Mouse (Mus musculus) adrenal gland, postnatal 36 days (tissue): ENCODE results near the gene Phox2a. TPM values are rescaled to one million over a fixed set of nuclear protein-coding genes. Genes with fewer than 3 reads are reported as not detected.

Source experiments
- DNase-seq, 2 experiments: peaks; one replicate each; pipeline ENCODE4 v3.0.0; 2021; ENCODE audit warnings: mixed read lengths in 1 of 2
- total RNA-seq, 2 experiments: library from RNA; stranded (reverse); gene quantifications; 2 replicates each; pipeline ENCODE4 v1.2.3; 2021

Gene Phox2a
- total RNA-seq, 2 experiments from 2014 or later = 17.3 to 19.4 TPM

DNA sequence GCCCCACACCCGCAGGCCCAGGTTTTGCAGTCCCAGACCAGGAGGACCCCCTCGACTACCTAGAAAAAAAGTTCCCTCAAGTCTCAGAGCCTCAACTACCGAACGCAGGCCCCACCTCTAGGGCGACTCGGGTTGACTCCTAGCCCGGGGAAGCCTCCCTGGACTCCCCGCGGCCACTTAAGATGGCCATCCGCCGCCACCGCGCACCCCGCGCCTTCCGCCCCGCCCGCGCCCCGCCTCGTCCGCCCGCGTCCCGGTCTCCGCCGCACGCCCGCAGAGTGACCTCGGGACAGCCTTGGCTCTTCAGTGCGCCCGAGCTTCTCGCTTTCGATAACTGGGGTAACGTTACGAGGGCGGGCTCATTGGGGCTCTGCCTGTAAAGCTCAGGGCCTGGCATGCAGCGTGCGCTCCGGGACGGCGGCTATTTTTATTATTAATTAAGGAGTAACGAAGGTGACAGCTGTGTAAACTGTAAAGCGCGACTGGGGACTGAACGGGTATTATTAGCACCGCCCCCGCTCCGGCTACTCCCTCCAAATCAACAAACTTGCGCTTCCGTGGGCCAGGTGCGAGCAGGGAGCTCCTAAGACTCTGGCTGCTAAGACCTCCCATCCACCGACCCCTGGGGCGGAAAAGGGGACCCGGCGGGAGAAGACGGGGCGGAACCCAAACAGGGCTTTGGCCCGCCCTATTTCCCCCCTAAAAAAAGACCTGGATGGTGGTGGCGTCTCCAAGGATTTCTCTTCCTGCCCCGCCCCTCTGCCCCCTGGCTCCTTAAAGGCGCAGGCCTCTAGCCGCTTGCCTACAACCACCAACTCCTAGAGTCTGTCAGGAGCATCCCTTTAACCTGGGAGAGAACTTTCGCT is 19.7 kb downstream of the Phox2a start, which contains the start of gene Inppl1:
Inppl1 (minus strand) TSS at position 624 of the 866 bp plus-strand sequence.
- DNase-seq = peak; percentile 94 to 96

DNA sequence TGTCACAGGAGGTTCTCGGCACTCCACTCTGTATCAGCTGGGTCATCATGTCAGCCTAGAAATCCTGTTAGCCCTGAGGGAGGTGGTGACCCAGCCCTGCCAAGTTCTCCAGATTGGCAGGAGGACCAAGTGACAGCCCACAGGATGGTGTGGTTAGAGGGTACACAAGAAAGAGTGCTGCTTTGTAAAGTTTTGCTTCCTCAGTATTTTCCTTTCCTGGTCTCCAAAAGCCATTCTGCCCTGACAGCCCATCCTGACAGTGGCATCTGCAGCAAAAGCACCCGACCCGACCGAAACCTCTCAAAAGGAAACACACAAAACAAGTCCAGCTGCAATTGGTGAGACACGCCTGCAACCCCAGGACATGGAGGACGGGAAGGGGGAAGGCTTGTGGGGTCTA is 26.1 kb downstream of the Phox2a start:
- DNase-seq = no peak

DNA sequence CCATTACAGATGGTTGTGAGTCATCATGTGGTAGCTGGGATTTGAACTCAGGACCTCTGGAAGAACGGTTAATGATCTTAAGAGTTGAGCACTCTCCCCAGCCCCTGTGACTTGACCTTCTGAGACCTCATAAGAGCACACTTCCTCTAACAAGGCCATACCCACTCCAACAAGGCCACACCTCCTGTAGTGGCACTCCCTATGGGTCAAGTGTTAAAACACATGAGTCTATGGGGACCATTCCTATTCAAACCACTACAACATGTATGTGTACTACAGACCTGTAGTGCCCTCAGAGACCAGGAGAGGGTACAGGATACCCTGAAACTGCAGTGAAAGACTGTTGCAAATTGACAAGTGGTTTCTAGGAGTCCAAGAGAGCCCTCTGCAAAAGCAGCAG is 29.8 kb downstream of the Phox2a start:
- DNase-seq = no peak

DNA sequence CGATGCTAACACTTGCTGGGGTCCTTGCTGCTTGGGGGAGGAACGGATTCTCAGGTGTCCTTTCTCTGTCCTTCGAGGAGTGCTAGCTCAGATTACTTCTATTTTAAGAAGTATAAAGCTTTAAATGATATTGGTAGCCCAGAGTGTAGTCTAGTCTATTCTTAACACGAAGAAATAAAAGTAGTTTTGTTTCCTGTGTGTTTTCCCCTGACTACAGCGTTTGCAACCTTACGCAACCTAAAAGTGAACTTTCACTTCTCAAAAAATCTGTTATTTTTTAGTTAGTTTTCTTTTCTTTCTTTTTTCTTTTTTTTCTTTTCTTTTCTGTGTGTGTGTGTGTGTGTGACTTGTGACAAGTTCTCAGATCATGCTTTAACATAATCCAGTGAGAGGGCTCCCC is 33.6 kb downstream of the Phox2a start:
- DNase-seq = no peak

GRCm38 (mm10) chr7:101852846-101853245 is 34.7 kb downstream of the Phox2a start:
- DNase-seq = no peak

DNA sequence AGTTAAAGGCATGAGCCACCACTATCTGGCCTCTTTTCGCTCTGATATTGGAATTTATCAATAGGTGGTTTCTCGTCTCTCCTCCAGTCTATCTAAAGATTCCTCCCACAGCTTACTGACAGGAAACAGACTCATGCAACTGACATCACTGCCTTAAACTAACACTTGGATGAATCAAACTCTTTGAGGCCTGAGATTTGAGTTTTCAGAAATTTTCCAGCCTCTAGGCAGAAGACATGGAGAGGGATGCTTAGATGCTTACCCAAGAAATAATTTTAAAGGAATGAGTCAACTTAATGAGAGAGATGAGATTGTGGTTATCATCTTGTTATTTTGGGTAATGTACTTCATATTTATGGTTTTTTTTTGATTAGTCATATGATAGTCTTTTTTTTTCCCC is 35.7 kb downstream of the Phox2a start:
- DNase-seq = no peak

GRCm38 (mm10) chr7:101857094-101857493 is 39.0 kb downstream of the Phox2a start, which contains the start of gene Folr2:
TSS of gene Folr2 (minus strand) at chr7:101857194.
- no peak for DNase-seq

DNA sequence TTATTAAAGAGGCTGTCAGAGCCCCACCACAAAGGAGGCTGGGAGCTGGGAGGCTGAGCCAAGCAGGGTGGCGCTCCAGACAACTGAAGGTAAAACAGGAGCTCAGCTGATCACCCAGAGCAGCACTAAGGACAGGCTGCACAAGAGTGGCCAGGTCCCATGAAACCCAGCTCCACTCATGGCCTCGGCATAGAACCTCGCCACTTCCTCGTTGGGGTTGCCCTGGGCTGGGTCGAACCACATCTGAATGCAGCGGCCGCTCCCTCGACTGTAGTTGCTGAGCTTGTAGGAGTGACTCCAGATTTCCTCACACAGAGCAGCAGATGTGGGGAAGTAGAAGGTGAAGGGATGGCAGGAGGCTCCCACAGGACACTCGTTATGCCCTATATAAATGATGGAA is 40.2 kb downstream of the Phox2a start:
- no peak for DNase-seq

- peak in 1 of 2 experiments; percentile 19 for DNase-seq
Observed at GRCm38 (mm10) chr7:101860978-101861377, 42.9 kb downstream of the Phox2a start.

- no peak for DNase-seq
Observed at GRCm38 (mm10) chr7:101862291-101862690, 44.2 kb downstream of the Phox2a start.

- no peak for DNase-seq
Observed at GRCm38 (mm10) chr7:101863415-101863814, 45.3 kb downstream of the Phox2a start, which contains the start of gene Anapc15. TSS of gene Anapc15 (plus strand) at chr7:101863715.

- no peak for DNase-seq
Observed at GRCm38 (mm10) chr7:101866491-101867265, 48.6 kb downstream of the Phox2a start.

DNA sequence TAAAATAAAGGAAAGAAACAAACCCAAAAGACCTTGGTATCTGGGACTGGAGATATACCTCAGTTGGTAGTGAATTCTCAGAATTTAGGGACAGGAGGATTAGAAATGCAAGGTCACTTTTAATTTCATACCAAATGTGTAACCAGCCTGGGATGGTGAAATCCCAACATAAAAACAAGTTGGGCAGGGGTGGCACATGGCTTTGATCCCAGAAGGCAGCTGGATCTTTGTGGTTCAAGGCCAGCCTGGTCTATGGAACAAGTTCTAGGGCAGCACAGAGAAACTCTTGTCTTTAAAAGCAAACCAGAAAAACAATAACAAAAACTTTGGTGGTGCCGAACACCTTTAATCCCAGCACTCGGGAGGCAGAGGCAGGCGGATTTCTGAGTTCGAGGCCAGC is 49.4 kb downstream of the Phox2a start:
- DNase-seq = peak in 1 of 2 experiments; percentile 21

GRCm38 (mm10) chr7:101868241-101869162 is 50.4 kb downstream of the Phox2a start:
- DNase-seq = no peak

DNA sequence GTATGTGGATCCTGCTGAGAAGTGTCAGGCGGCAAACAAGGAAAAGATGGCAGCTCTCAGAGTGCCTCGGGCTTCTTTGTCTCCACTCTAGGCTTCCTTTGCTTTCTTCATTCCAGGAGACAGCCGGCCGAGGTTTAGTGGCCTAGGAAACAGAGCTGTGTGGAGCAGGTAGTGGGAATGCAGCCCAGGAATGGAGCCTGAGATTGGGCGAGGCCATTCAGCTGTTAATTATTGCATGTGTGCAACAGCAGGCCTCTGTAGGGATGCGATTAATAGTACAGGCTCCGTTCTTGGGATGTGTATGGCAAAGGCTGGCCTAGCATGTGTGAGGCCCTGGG is 51.0 kb downstream of the Phox2a start:
- DNase-seq = no peak

DNA sequence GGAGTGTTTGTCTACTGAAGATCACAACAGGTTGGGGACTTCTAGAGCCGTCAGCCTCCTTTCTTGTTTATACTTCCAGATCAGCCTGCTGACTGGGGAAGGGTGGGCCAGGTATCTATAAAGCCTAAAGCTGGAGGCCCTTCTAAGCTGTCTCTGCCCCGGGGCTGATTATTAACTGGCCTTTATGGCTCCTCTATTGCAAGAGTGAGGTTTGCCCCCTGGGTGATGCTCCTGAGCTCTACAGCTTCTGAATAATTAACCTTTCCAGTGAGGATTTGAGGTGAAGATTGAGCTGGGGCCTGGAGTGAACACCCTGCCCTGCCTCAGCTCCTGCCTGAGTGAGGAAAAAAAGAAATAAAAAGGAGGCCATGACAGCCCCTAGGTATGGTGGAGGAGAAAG is 52.5 kb downstream of the Phox2a start, which contains the start of gene Folr1:
Folr1 (minus strand) TSS at position 160 of the 400 bp plus-strand sequence.
- no peak for DNase-seq

- DNase-seq = peak in 1 of 2 experiments; percentile 35
Observed at GRCm38 (mm10) chr7:101871296-101871695, 53.2 kb downstream of the Phox2a start.
